Mouse (Mus musculus) thymus, postnatal 25 days (tissue): Measurements from ENCODE around the gene Csdc2.
"Not testable (repeated sequence)": the region's sequence is repeated elsewhere in the genome, so short reads cannot be mapped to it uniquely, and the experiment has no call there.

ENCODE experiments used
- DNase-seq: peaks from one replicate; pipeline ENCODE4 v3.0.0; 2022

Gene Csdc2

DNA sequence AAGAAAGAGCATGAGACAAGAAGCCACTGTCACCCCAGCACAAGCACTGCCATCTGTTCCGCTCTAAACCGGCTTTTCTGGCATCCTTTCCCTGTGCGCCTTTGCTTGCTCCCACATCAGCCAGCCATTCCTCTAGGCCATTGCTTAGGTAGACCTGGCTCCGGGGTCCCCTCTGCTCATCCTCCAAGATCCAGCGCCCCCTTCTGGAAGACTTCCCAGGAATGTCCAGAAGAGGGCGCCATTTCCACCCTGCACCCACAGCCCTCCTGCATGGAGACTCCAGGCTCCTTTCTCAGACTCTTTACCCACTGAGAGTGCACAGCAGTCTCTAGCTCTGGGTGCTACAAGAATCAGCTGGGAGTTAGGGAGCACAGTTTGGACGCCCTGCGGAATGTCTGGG is 19.9 kb downstream of the Csdc2 start:
- DNase-seq, result peak; percentile 71

- DNase-seq, result no peak
Measured at GRCm38 (mm10) chr15:81957598-81957997, 21.0 kb downstream of the Csdc2 start.

DNA sequence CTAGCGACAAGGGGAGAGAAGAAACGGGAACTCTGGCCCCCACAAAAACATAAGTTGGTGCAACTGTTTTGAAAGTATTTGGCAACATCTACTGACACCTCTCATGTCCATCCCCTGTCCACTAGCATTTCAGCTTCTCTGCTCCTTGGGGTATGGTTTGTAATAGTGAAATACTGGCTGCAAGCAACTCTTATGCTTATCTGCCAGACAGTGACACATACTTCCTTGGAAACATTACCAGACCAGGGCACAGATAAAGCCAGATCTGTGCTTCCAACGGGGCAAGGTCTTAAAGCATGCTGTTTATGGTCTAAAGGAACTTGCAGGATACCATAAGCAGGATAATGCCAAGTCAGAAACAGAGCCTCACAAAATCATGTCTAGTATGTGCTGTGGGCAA is 22.3 kb downstream of the Csdc2 start:
- DNase-seq, result no peak

DNA sequence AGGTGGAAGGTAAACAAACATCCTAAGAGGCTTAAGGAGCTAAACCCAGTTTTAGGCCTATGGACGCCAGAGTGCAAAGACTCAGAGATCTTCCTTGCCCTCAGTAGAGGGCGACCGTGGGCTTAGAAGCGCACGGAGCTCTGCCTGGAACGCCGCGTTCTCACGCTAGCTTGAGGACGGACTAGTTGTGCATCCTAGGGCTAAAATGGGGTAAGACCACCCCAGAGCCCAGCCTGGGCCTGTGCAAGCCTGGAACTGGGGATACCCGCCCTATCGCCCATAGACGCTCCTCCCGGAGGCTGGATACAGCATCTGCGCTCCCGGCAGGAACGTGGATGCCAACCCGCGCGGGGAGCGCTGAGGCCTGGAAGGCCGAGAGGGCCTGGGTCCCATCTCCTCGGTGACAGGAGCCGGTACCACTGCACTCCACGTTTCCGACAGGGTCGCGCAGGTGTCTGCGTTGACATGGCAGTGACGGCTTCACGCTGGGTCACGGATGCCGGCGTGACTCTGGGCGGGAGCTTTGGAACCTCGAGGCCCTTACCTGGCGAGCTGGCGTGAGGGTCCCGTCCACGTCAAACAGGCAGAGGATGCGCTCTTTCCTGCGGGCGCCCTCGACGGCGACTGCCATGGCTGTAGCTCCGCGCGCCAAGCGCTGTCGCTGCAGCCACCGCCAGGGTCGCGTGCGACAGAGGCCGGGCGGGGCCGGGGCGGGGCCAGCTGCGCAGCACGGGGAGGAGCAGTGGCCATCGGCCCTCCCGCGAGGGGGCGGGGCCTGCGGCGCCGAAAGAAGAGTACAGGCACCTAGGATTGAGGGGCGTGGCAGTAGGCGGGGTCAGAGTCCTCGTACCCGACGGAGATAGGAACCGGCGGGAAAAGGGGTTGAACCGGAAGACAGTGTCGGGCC is 23.9 kb downstream of the Csdc2 start, which contains the start of gene Pmm1:
Pmm1 (minus strand) TSS at position 760 of the 907 bp plus-strand sequence.
- peak; percentile 100 for DNase-seq

GRCm38 (mm10) chr15:81961078-81961451 is 24.5 kb downstream of the Csdc2 start:
- DNase-seq, result no peak

GRCm38 (mm10) chr15:81964262-81964661 is 27.7 kb downstream of the Csdc2 start:
- DNase-seq, result no peak

DNA sequence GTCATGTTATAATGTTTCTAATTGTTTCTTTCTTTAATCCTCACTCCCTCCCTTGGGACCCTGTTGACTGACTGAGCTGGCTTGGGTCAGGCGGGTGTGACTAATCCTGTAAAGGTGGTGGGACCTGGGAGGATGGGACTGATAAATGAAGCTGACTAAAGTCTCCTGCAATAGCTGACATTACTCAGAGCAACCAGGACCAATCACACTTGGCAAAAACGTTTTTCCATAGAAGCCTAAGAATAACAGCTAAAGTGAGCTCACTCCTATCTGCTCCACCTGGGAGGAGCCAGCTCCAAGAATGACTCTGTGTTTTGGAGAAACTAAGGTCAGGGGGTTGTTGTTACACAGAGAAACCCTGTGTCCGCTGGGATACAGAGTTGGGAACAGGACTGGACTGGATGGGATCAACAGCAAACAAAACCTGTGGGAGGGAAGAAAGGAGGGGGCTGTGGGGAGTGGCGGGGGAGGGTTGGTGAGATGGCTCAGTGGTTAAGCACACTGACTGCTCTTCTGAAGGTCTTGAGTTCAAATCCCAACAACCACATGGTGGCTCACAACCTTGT is 28.5 kb downstream of the Csdc2 start:
- DNase-seq, result no peak

GRCm38 (mm10) chr15:81966062-81966829 is 29.7 kb downstream of the Csdc2 start:
- no peak for DNase-seq

DNA sequence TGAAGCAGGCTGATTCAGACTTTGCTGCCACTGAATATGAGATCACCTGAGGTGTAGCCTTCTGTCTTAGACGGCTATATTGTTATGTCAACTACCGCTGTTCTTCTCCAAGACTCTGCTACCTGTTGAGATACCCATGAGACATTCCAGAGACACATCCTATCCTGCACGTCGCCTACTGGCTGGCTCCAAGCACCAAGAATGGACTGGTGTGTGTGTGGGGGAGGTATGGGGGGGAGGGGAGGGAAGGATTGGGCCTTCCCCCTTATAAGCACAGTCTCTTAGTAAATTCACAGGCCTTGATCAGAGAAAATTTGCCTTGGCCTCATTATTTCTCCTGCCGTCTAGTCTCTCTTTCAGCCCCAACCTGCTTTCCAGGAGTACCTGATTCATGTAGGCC is 31.3 kb downstream of the Csdc2 start:
- no peak for DNase-seq

- DNase-seq, result no peak
Measured at GRCm38 (mm10) chr15:81968447-81968846, 31.9 kb downstream of the Csdc2 start.

GRCm38 (mm10) chr15:81969173-81969572 is 32.6 kb downstream of the Csdc2 start:
- no peak for DNase-seq

GRCm38 (mm10) chr15:81969635-81970034 is 33.1 kb downstream of the Csdc2 start:
- DNase-seq, result not testable (repeated sequence)

DNA sequence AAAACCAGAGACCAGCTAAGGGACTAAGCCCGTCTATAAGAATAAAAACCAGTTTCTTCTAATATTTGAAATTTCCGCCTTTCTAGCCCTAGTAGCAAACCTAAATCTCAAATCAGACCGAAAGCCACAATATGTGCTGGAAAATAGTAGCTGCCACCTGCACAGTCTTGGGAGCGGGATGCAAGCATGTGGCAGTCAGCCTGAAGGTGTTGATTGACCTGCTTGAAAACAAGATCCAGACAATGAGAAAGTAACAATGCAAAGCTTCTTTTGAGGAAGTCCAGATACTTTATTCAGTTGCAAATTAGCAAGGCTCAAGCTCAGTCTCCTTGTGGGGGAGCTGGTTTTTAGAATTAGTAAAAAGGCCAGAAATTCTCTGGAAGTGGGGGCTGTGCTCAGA is 33.9 kb downstream of the Csdc2 start:
- DNase-seq, result not testable (repeated sequence)

- not testable (repeated sequence) for DNase-seq
Measured at GRCm38 (mm10) chr15:81975156-81975555, 38.6 kb downstream of the Csdc2 start.

DNA sequence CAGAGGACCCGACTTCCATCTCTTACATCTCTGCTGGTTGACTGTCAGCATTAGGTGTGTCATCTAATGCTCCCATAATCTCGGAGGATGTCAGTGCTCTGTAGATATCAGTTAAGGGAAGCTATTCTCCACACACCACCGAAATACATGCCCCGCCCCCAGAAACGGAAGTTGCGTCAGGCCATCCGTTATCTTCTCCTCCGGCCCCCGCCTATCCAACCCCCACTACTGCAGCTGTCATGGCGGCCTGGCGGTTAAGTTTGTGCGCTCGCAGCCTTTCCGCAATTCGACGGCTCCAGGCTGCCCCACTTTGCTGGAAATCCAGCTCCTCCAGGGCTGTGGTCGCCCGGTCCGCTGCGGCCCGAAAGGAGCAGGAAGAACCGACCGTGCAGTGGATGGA is 43.8 kb downstream of the Csdc2 start, which contains the start of gene 1700029P11Rik:
1700029P11Rik (plus strand) TSS at position 220 of the 400 bp plus-strand sequence.
- no peak for DNase-seq

- DNase-seq, result no peak
Measured at GRCm38 (mm10) chr15:81982173-81982572, 45.6 kb downstream of the Csdc2 start.

DNA sequence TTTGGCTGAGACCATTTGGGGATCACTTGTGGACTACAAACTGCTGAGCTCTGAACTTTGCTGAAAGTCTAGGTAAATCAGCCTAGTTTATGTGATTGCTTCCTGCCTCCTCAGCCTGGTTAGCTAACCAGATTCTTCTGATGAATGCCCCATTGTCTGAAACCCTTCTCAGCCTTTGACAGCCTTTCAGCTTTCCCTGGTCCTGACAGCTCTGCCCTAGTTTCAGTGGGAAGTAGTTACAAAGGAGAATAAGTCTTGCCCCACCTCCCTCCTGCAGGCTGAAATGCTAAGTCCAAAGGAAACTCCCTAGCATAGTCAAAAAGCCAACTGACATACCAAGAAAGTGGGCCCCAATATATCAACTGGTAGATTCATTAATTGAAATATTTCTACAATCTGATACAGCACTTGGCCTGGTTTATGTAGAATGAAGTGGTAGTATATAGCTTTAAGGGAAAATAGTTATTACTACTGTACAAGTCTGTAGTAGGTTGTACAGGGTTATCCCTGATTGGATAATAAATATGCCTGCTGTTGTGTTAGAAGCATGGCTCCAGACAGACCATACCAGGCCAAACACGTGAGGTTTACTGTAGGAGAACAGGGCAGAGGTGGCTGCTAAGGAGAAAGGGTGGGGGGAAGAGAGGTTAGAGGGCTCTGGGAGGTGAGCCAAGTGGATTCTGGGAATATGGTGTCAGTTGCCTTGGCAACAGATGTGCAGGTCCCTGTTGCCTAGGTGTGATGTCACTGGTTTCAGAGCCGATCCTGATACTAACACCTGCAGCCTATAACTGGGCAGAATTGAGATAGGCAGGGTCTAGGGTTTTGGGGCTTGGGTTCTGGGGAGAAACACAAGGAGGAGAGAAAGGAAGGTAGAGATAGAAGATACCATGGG is 49.0 kb downstream of the Csdc2 start:
- DNase-seq, result no peak

DNA sequence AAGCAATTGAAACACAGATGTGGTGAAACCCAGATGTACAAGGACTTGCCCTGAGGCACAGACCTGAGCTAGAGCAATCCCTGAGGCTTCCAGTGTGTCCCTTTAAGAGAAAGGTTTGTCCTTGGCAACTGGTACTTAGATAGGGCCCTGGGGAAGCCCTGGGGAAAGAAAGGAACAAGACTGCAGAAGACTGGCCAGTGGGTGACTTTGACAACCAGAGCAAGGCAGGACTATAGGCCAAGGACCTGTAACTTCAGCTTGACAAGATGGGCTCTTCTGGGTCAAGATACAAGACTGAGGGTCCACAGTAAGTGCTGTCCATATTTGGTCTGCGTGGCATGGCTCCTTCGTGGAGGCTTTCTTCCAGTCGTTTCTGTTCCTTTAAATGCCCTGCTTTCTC is 51.1 kb downstream of the Csdc2 start, which contains the start of gene Xrcc6:
Xrcc6 (plus strand) TSS at position 190 of the 400 bp plus-strand sequence.
- no peak for DNase-seq

GRCm38 (mm10) chr15:81989371-81990062 is 53.0 kb downstream of the Csdc2 start:
- peak; percentile 65 for DNase-seq

GRCm38 (mm10) chr15:81990549-81990948 is 54.0 kb downstream of the Csdc2 start:
- no peak for DNase-seq

GRCm38 (mm10) chr15:81993992-81994391 is 57.4 kb downstream of the Csdc2 start:
- no peak for DNase-seq
